Mouse (Mus musculus) hindbrain, embryonic 12.5 days (tissue): Measurements from ENCODE around the gene Btbd3. TPM values are rescaled to one million over a fixed set of nuclear protein-coding genes. Genes with fewer than 3 reads are reported as not detected.
A peak's percentile ranks its signal among the peaks of the same experiment; 100 is the strongest.

Source experiments
- ATAC-seq: fragments of 200-750 bp; cut with Nextera tagmentation; 2 replicates; pipeline ENCODE4 v1.8.0; 2017; ENCODE audit warnings: moderate TSS enrichment; ENCODE audit not compliant: low FRiP score
- H3K27ac ChIP-seq: fragments of 300-500 bp; sonication (generic); 2 replicates; pipeline ENCODE4 v1.5.1; 2016; ENCODE audit warnings: mild to moderate bottlenecking
- H3K27me3 ChIP-seq: fragments of 300-500 bp; sonication (generic); 2 replicates; pipeline ENCODE4 v1.6.1; 2016; ENCODE audit warnings: mild to moderate bottlenecking
- H3K36me3 ChIP-seq: fragments of 300-500 bp; sonication (generic); 2 replicates; pipeline ENCODE4 v1.6.1; 2016; ENCODE audit warnings: mild to moderate bottlenecking
- H3K4me1 ChIP-seq: fragments of 300-500 bp; sonication (generic); 2 replicates; pipeline ENCODE4 v1.6.1; 2016
- H3K4me2 ChIP-seq: fragments of 300-500 bp; sonication (generic); replicated peaks from 2 replicates; pipeline ENCODE4 v1.6.1; 2016; ENCODE audit warnings: mild to moderate bottlenecking
- H3K4me3 ChIP-seq: fragments of 300-500 bp; sonication (generic); 2 replicates; pipeline ENCODE4 v1.5.1; 2016; ENCODE audit warnings: mild to moderate bottlenecking
- H3K9ac ChIP-seq: fragments of 300-500 bp; sonication (generic); 2 replicates; pipeline ENCODE4 v1.6.1; 2016; ENCODE audit warnings: mild to moderate bottlenecking, moderate library complexity
- H3K9me3 ChIP-seq: fragments of 300-500 bp; sonication (generic); replicated peaks from 2 replicates; pipeline ENCODE4 v1.6.1; 2016; ENCODE audit warnings: mild to moderate bottlenecking
- WGBS: fragments of 180-500 bp; shearing (Covaris S2); methylation state at CpG from one replicate; pipeline ENCODE4 v1.1.7; 2016; 5-methylcytosine and 5-hydroxymethylcytosine counted together
- polyA plus RNA-seq: library from polyadenylated mRNA; unstranded; fragments of >200 nt; fragmentation: Nextera tagmentation; extraction: Ambion mirVana; gene quantifications from 2 replicates; pipeline ENCODE4 v1.2.1, GENCODE M21; 2016

The Btbd3 gene
- polyA plus RNA-seq, 1 experiment from 2014 or later, result 20.8 TPM

- no peak for ATAC-seq
- no peaks in the 10 kb centered on the region for H3K36me3 ChIP-seq
- H3K4me3 ChIP-seq, result no peak overlapping the region
- no peak overlapping the region for H3K9ac ChIP-seq
- no peaks in the 10 kb centered on the region for H3K4me1 ChIP-seq
- H3K9me3 ChIP-seq, result no peaks in the 10 kb centered on the region
- H3K27me3 ChIP-seq, result no peaks in the 10 kb centered on the region
- whole genome bisulfite sequencing, result 82% methylated on average over 1 of the region's 1 CpGs
- no peak overlapping the region for H3K4me2 ChIP-seq
- H3K27ac ChIP-seq, result no peak overlapping the region
Measured at GRCm38 (mm10) chr2:138338524-138338923, 82.2 kb downstream of the Btbd3 start.

GRCm38 (mm10) chr2:138355366-138355765, 99.0 kb downstream of the Btbd3 start:
- no peak for ATAC-seq
- H3K27me3 ChIP-seq, result no peaks in the 10 kb centered on the region
- 94% methylated on average over 3 of the region's 3 CpGs for WGBS

GRCm38 (mm10) chr2:138362474-138362873, 106.1 kb downstream of the Btbd3 start:
- H3K9me3 ChIP-seq, result no peaks in the 10 kb centered on the region
- no peak overlapping the region for H3K4me2 ChIP-seq
- no peaks in the 10 kb centered on the region for H3K4me1 ChIP-seq
- H3K9ac ChIP-seq, result no peak overlapping the region
- no peak overlapping the region for H3K4me3 ChIP-seq
- no peaks in the 10 kb centered on the region for H3K27me3 ChIP-seq
- no peaks in the 10 kb centered on the region for H3K36me3 ChIP-seq
- H3K27ac ChIP-seq, result 0 out of 2 replicates have a peak overlapping the region, but pooled peaks have one; percentile 46
- 31% methylated on average over 5 of the region's 5 CpGs for WGBS
- ATAC-seq, result peak; percentile 52; the same call in 1 of the 2 replicates

More at GRCm38 (mm10) chr2:138355366-138355765, 99.0 kb downstream of the Btbd3 start:
- Histone ChIP-seq H3K9ac (no peak overlapping the region), H3K27ac (no peak overlapping the region), H3K4me2 (no peak overlapping the region), H3K36me3 (no peaks in the 10 kb centered on the region), H3K4me1 (no peaks in the 10 kb centered on the region), H3K9me3 (no peaks in the 10 kb centered on the region), H3K4me3 (no peak overlapping the region)

GRCm38 (mm10) chr2:138365391-138365790, 109.0 kb downstream of the Btbd3 start:
- Histone ChIP-seq H3K9me3 (no peaks in the 10 kb centered on the region), H3K27me3 (no peaks in the 10 kb centered on the region), H3K36me3 (no peaks in the 10 kb centered on the region), H3K27ac (no peak overlapping the region), H3K9ac (no peak overlapping the region), H3K4me2 (no peak overlapping the region), H3K4me1 (no peaks in the 10 kb centered on the region), H3K4me3 (no peak overlapping the region)
- no peak for ATAC-seq
- WGBS, result 87% methylated on average over 4 of the region's 4 CpGs

- Histone ChIP-seq H3K9ac (no peak overlapping the region), H3K9me3 (no peaks in the 10 kb centered on the region), H3K4me1 (no peaks in the 10 kb centered on the region), H3K4me2 (no peak overlapping the region), H3K27me3 (no peaks in the 10 kb centered on the region), H3K36me3 (no peaks in the 10 kb centered on the region), H3K4me3 (no peak overlapping the region), H3K27ac (no peak overlapping the region)
- no peak for ATAC-seq
- WGBS, result 90% methylated on average over 5 of the region's 5 CpGs
Measured at GRCm38 (mm10) chr2:138374556-138374955, 118.2 kb downstream of the Btbd3 start.

- no peaks in the 10 kb centered on the region for H3K36me3 ChIP-seq
- no peaks in the 10 kb centered on the region for H3K4me1 ChIP-seq
- H3K9ac ChIP-seq, result no peak overlapping the region
- no peak for ATAC-seq
- no peaks in the 10 kb centered on the region for H3K9me3 ChIP-seq
- H3K4me3 ChIP-seq, result no peak overlapping the region
- H3K27me3 ChIP-seq, result no peaks in the 10 kb centered on the region
- H3K4me2 ChIP-seq, result no peak overlapping the region
- H3K27ac ChIP-seq, result no peak overlapping the region
Measured at GRCm38 (mm10) chr2:138378855-138379254, 122.5 kb downstream of the Btbd3 start.

- no peaks in the 10 kb centered on the region for H3K4me1 ChIP-seq
- no peak overlapping the region for H3K4me3 ChIP-seq
- H3K36me3 ChIP-seq, result no peaks in the 10 kb centered on the region
- no peak for ATAC-seq
- no peak overlapping the region for H3K27ac ChIP-seq
- H3K27me3 ChIP-seq, result no peaks in the 10 kb centered on the region
- no peaks in the 10 kb centered on the region for H3K9me3 ChIP-seq
- 85% methylated on average over 2 of the region's 2 CpGs for WGBS
- H3K4me2 ChIP-seq, result no peak overlapping the region
- no peak overlapping the region for H3K9ac ChIP-seq
Measured at GRCm38 (mm10) chr2:138384762-138385161, 128.4 kb downstream of the Btbd3 start.

- no peaks in the 10 kb centered on the region for H3K9me3 ChIP-seq
- no peaks in the 10 kb centered on the region for H3K27me3 ChIP-seq
- H3K27ac ChIP-seq, result no peak overlapping the region
- no peak overlapping the region for H3K4me2 ChIP-seq
- no peak overlapping the region for H3K9ac ChIP-seq
- WGBS, result 81% methylated on average over 1 of the region's 1 CpGs
- no peaks in the 10 kb centered on the region for H3K4me1 ChIP-seq
- no peak for ATAC-seq
- H3K4me3 ChIP-seq, result no peak overlapping the region
- no peaks in the 10 kb centered on the region for H3K36me3 ChIP-seq
Measured at GRCm38 (mm10) chr2:138388591-138388990, 132.2 kb downstream of the Btbd3 start.

- Histone ChIP-seq H3K9me3 (no peaks in the 10 kb centered on the region), H3K4me2 (no peak overlapping the region), H3K4me1 (peaks cover 7% of the 10 kb centered on the region), H3K9ac (no peak overlapping the region), H3K27ac (no peak overlapping the region), H3K36me3 (no peaks in the 10 kb centered on the region), H3K27me3 (no peaks in the 10 kb centered on the region), H3K4me3 (no peak overlapping the region)
- WGBS, result 51% methylated on average over 5 of the region's 5 CpGs
- no peak for ATAC-seq
Measured at GRCm38 (mm10) chr2:138403046-138403445, 146.7 kb downstream of the Btbd3 start.

- Histone ChIP-seq H3K27ac (peak overlapping the region; percentile 62; the same call in 1 of the 2 replicates), H3K36me3 (no peaks in the 10 kb centered on the region), H3K9ac (no peak overlapping the region), H3K9me3 (no peaks in the 10 kb centered on the region), H3K4me1 (peaks cover 7% of the 10 kb centered on the region), H3K27me3 (no peaks in the 10 kb centered on the region), H3K4me3 (no peak overlapping the region), H3K4me2 (no peak overlapping the region)
- peak; percentile 95 for ATAC-seq
- WGBS, result 5% methylated on average over 4 of the region's 4 CpGs
Measured at GRCm38 (mm10) chr2:138405753-138406528, 149.6 kb downstream of the Btbd3 start.

GRCm38 (mm10) chr2:138406703-138407102, 150.3 kb downstream of the Btbd3 start:
- Histone ChIP-seq H3K4me3 (no peak overlapping the region), H3K9me3 (no peaks in the 10 kb centered on the region), H3K36me3 (no peaks in the 10 kb centered on the region), H3K9ac (no peak overlapping the region), H3K4me1 (peaks cover 7% of the 10 kb centered on the region), H3K27me3 (no peaks in the 10 kb centered on the region), H3K4me2 (no peak overlapping the region), H3K27ac (peak overlapping the region; percentile 48)
- ATAC-seq, result peak; percentile 62

GRCm38 (mm10) chr2:138412537-138412936, 156.2 kb downstream of the Btbd3 start:
- no peaks in the 10 kb centered on the region for H3K4me1 ChIP-seq
- no peak overlapping the region for H3K4me3 ChIP-seq
- no peaks in the 10 kb centered on the region for H3K27me3 ChIP-seq
- H3K4me2 ChIP-seq, result no peak overlapping the region
- no peaks in the 10 kb centered on the region for H3K9me3 ChIP-seq
- ATAC-seq, result no peak
- H3K36me3 ChIP-seq, result no peaks in the 10 kb centered on the region
- H3K9ac ChIP-seq, result no peak overlapping the region
- 0 out of 2 replicates have a peak overlapping the region, but pooled peaks have one; percentile 23 for H3K27ac ChIP-seq
- 60% methylated on average over 5 of the region's 5 CpGs for WGBS

- Histone ChIP-seq H3K27ac (no peak overlapping the region), H3K9ac (no peak overlapping the region), H3K9me3 (no peaks in the 10 kb centered on the region), H3K4me1 (no peaks in the 10 kb centered on the region), H3K4me3 (no peak overlapping the region), H3K4me2 (no peak overlapping the region), H3K36me3 (no peaks in the 10 kb centered on the region), H3K27me3 (no peaks in the 10 kb centered on the region)
- ATAC-seq, result no peak
- WGBS, result 82% methylated on average over 2 of the region's 2 CpGs
Measured at GRCm38 (mm10) chr2:138422321-138422720, 166.0 kb downstream of the Btbd3 start.
